Mouse (Mus musculus) G1E-ER4 (cell line): ENCODE measurements around the gene Zdhhc22. TPM values are rescaled to one million over a fixed set of nuclear protein-coding genes. Genes with fewer than 3 reads are reported as not detected.

Experiments
- GATA1 ChIP-seq: IDR thresholded peaks from one replicate; pipeline ENCODE4 v1.8.0; 2012; ENCODE audit warnings: low read length, inconsistent platforms
- polyA plus RNA-seq: library from polyadenylated mRNA; stranded (reverse); fragments of >175 nt; gene quantifications from 2 replicates; pipeline ENCODE4 v1.2.3, GENCODE M21; 2012

Zdhhc22 gene
- polyA plus RNA-seq, 1 experiment: not detected

- TF ChIP-seq GATA1: no peak
Measured at GRCm38 (mm10) chr12:86955894-86956293, 34.3 kb downstream of the Zdhhc22 start.

GRCm38 (mm10) chr12:86952331-86952850 is 37.8 kb downstream of the Zdhhc22 start:
- TF ChIP-seq GATA1: no peak

- TF ChIP-seq GATA1: no peak
Measured at GRCm38 (mm10) chr12:86950961-86951360, 39.3 kb downstream of the Zdhhc22 start.

- peak; percentile 82 for TF ChIP-seq GATA1
Measured at GRCm38 (mm10) chr12:86950161-86950960, 39.9 kb downstream of the Zdhhc22 start.

- no peak for TF ChIP-seq GATA1
Measured at GRCm38 (mm10) chr12:86949501-86949900, 40.7 kb downstream of the Zdhhc22 start.

- no peak for TF ChIP-seq GATA1
Measured at GRCm38 (mm10) chr12:86948627-86949026, 41.6 kb downstream of the Zdhhc22 start.

- no peak for TF ChIP-seq GATA1
Measured at GRCm38 (mm10) chr12:86947681-86948401, 42.4 kb downstream of the Zdhhc22 start.

GRCm38 (mm10) chr12:86946862-86947574 is 43.2 kb downstream of the Zdhhc22 start, which contains the start of gene Cipc:
Gene Cipc, plus strand, starts transcription at chr12:86947043.
- TF ChIP-seq GATA1: no peak

- no peak for TF ChIP-seq GATA1
Measured at GRCm38 (mm10) chr12:86946301-86946781, 43.9 kb downstream of the Zdhhc22 start.

GRCm38 (mm10) chr12:86945126-86945525 is 45.1 kb downstream of the Zdhhc22 start:
- TF ChIP-seq GATA1: peak; percentile 78

- no peak for TF ChIP-seq GATA1
Measured at GRCm38 (mm10) chr12:86943421-86943820, 46.8 kb downstream of the Zdhhc22 start.

GRCm38 (mm10) chr12:86941734-86942486 is 48.3 kb downstream of the Zdhhc22 start:
- TF ChIP-seq GATA1: no peak

- no peak for TF ChIP-seq GATA1
Measured at GRCm38 (mm10) chr12:86941173-86941572, 49.1 kb downstream of the Zdhhc22 start.

- TF ChIP-seq GATA1: no peak
Measured at GRCm38 (mm10) chr12:86938571-86938970, 51.7 kb downstream of the Zdhhc22 start.

GRCm38 (mm10) chr12:86936587-86937343 is 53.5 kb downstream of the Zdhhc22 start:
- no peak for TF ChIP-seq GATA1
